Mouse (Mus musculus) MEL-GATA-1-ER (cell line): Measurements from ENCODE around the gene Slc30a10.

Experiments
- DNase-seq: peaks from one replicate; pipeline ENCODE4 v3.0.0-alpha.2; 2012; ENCODE audit warnings: low read depth; ENCODE audit errors: extremely low read depth

The Slc30a10 gene

DNA sequence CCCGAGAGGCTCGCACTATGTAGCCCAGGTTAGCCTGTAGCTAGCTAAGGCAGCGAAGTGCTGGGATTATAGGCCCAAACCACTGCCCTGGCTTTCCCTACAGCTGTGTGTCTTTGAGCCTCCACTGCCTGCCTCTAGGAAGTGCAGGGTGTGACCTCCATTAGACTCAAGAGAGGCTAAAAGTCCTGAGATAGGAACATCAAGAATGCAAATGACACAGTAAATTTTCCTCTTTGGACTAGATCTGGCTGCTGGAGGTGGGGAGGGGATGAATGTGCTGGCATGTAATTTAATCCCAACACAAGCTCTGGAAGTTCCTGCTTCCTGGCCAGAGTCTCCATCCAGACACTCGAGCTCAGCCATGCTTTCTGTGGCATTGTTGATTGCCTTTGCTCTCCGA is 5.4 kb downstream of the Slc30a10 start:
- DNase-seq: no peak

DNA sequence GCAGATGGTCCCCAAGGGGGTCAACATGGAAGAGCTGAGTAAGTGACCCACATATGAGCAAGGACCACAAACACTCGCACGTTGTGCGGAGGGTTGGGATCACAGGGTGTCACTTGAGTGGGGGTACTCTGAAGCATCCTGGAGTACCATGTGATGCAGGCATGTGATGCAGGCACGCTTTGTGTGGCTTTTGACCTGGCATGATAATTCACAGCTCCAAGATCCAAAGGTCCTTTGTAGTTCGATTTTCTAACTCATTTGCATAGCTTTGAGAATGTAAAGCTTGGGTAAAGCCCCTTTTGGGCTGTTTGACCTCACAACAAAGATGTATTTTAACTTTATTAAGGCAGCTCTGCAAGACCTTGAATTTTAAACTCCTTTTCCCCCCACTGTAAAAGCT is 8.2 kb downstream of the Slc30a10 start:
- DNase-seq: no peak

DNA sequence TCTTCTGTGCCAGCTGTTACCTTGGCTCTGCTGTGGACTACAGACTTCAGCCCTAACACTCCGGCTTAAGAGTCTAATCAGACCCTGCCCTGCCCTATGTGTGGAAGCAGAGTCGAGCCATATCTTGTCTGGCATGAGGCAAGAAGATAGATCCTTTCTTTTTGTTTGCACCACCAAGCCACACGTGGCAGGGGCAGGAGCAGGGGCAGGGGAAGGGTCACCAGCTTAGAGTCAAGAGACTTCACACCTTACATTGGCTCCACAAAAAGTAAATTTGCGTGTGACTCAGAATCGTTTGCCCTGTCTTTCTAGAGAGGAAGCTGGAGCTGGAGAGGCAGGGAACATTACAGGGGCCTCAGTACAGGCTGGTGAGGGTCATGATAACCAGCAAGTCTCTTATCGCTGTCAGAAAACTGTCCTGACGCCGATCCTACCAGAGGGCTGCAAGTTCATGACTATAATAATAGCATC is 14.9 kb downstream of the Slc30a10 start:
- DNase-seq: peak; percentile 79

DNA sequence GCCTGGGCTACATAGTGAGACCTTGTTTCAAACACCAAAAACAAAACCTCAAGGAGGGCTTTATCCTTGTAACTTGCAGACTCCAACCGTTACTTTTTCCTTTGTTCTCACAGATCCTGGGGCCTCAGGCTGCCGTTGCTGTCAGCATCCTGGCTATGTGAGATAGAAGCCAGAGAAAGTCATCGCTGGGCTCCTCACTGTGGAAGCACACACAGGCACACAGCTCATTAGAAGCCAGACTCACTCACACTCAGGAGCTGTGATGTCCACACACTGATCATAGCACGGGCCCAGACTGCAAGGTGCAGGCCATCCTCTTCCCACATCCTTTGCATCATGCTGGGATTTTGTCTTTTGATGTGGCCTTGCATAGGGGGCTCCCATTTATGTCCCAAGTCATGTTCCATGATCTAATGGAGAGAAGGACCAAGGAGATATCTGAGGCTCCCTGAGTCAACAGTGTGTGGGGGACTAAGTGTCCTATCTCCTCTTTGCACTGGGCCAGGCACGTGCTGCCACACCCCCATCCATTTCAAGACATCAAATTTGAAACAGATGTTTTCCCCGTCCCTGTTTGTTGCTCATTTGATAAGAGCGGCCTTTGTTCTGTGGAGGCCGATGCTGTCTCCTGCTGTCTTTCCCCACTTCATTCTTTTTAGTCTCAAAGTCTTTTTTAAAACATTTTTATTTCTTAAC is 17.5 kb downstream of the Slc30a10 start:
- peak; percentile 76 for DNase-seq

DNA sequence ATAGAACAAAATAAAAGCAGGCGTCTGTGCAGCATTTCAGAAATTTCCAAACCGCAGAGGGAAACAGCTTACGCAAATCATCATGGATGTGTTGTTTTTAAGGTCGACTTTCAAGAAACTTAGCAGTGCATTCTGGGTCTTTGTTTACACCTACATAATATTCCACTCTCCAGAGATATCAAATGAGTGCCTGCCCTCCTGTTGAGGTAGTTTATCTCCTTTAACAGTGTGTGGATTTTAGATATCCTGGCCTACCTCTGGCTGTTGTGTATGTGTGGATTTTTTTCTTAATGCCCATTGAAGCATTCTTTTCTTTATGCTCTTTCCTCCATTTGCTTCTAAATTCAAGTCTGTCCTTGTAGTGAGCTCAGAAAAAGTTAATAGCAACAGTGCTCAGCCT is 18.1 kb downstream of the Slc30a10 start:
- DNase-seq: no peak

DNA sequence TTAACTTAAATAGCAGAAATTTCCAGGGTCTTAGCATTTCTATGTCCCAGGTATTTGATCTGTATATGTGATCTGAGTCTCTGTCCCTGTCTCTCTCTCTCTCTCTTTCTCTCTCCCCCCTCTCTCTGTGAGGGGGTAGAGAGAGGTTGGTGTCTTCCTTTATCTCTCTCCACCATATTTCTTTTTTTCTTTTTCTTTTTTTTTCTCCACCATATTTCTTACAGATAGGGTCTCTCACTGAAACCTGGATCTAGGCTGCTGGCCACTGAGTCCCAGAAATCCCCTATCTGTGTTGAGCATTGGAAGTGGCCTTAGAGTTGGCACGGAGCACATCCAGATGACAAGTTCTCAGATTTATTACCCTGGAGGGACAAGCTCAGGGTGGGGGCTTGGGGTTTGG is 18.8 kb downstream of the Slc30a10 start:
- peak; percentile 30 for DNase-seq

DNA sequence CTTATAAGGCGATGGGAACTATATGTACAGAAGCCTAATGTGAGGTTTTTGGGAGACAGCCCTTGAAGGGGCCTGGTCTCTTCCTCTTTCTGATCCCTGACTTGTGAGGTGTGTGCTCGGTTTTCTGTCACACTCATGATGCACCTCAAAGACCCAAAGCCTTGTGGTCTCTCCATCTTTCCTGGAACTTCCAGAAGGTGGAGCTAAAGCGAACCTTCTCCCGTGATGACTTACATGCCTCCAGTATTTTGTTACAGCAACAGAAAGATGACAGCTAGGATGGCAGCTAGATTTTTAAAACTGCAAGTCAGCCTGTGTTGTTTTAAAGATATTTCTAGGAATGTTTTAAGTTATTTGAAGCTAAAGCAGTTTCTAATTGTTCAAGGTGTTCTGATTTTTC is 25.2 kb downstream of the Slc30a10 start:
- no peak for DNase-seq

DNA sequence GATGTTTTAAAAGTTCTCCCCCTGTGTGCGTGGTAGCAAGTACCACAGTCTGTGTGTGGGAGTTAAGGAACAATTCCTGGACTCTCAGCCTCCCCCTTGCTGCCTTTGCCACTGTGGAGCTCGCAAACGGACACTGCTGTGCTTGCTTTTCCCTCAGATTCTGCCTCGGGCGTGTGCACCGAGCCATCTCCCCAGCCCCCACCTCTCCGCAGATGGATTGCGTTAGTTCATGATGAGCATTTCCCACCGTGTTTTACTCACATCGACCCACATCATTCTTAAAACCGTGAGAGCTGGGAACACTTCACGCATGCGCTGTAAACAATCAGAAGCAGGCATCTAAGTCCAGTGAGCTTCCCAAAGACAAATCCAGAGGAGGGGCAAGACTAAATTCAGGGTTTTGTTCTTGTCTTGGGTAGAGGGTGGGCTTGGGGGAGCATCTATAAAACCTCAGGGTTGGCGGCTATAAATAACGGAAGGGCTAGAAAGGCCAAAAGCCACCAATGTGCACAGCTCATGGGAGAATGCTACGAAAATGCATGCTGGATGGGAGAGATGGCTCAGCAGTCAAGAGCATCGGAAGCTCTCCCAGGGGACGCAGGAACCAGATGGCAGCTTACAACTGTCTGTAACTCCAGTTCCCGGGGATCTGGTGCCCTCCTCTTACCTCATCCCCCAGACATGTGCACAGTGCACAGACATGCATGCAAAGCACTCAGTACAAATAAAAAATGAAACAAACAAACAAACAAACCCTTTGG is 27.5 kb downstream of the Slc30a10 start:
- DNase-seq: no peak

DNA sequence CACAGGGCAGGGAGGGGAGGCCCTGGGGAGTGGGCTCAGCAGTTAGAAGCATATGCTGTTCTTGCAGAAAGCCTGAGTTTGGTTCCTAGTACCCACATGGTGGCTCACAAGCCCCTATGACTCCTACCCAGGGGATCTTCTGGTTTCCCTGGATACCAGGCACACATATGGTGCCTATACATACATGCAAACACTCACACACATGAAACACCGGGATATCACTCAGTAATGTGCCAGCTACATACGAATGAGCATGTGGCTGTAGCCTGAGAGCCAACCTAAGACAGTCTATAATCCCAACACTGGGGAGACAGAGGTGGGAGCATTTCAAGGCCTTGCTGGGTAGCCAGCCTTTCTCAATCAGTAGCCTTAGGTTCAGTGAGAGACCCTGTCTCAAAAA is 28.1 kb downstream of the Slc30a10 start:
- DNase-seq: no peak

DNA sequence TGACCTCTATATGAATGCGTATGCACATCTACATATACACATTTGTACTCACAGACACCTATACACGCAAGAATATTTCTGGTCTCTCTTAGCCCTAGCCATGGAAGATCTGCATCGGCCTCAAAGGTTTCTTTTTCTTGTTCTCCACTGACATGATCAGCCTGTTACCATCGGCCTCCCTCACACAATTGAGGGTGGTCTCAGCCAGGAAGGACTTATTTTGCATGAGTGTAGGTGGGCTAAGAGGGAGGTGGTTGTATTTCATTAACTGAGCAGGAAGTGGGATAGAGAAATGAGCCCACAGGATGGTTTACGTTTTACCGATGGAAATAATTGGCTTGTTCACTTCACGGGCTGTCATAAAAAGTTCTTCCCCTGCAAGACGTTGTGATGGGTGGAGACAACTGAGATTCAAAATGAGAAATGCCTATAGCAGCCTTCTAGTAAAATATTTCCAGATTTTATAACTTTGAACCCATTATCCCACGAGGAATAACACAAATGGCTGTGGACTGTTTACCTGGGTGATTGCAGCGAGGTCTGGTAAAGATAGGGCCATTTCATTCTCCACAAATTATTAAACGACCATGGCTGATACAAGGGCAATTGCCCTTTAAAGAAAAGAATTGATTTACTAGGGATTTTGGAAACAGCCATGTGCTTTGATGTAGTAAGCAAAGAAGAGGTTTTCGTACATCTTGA is 28.9 kb downstream of the Slc30a10 start:
- DNase-seq: no peak

DNA sequence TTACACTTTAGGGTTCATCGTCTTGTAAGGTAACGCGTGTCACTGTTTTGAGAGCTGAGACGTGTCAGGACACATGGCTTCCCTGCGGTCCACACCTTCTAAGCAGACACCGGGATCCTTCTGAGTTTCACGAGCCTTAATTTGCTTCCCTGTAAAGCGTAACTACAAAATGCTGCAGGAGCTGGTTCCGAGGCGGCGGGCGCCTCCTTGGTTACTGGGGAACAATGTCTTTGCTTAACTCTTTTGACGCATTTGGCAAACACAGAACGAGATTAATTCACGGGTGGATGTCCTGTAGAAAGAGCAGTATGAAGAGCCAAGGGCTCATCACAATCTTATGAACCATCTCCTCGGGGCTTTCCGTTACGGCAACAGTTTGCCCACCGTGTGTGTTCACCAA is 29.6 kb downstream of the Slc30a10 start:
- DNase-seq: no peak

DNA sequence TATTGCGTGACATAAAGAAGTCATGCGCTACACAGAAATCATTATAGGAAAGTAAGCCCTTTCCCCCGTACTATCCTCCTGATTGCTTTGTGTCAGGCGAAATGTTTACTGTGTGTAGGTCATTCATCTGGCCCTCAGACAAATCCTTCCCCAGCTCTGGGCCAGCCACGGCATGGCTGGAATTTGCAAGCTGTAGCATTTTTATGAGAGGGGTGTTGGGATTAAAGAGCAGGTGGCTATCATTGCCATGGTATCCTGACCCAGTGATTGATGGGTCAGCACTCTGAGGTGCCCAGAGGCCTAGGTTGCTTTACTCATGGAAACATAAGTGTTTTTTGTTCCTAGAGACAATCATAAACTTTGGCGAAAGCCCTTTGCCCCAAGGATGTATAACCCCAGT is 35.2 kb downstream of the Slc30a10 start:
- no peak for DNase-seq

DNA sequence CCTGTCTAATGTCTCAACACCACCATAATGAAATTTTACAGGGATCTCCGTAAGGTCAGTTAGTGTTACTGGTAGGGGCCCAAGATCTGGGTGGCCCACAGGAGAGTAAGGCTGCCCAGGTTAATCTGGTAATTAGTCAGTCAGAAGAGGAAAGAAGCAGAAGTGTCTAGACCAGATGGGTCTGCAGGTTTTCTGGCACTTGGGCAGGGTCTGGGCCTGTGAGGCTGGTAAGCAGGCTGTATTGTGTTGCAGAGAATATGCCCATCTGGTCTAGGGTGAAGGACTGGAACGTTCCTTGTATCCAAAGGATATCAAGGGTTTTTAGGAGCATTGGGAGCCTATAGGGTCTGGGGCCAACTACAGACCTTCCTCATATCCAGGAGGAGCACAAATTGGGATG is 36.0 kb downstream of the Slc30a10 start:
- no peak for DNase-seq

DNA sequence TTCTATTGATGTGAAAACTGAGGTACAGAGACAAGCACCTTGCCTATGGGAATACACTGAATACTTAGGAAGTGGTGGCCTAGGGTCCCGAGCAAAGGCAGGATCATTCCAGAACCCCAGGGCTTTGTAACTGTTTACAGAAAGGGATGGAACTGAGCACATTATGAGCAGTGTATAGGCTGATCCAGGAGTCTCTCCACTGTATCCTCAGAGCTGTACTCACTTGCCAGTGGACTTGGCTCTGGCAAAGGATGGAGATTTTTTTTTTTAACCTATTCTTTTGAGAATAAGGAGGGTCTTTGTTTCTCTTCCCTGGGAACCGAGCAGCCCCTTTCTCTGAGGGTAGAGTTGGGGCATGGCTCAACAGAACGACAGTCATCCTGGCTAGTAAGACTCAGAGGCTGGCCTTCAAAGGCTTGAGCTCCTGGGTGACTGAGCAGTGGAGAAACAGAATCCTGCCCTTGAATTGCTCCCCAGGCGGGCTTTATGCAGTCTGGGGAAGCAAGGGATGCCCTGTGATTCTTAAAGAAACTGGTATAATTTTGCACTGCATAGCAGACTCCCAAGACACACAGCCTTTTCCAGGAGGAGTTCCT is 38.9 kb downstream of the Slc30a10 start:
- DNase-seq: no peak

DNA sequence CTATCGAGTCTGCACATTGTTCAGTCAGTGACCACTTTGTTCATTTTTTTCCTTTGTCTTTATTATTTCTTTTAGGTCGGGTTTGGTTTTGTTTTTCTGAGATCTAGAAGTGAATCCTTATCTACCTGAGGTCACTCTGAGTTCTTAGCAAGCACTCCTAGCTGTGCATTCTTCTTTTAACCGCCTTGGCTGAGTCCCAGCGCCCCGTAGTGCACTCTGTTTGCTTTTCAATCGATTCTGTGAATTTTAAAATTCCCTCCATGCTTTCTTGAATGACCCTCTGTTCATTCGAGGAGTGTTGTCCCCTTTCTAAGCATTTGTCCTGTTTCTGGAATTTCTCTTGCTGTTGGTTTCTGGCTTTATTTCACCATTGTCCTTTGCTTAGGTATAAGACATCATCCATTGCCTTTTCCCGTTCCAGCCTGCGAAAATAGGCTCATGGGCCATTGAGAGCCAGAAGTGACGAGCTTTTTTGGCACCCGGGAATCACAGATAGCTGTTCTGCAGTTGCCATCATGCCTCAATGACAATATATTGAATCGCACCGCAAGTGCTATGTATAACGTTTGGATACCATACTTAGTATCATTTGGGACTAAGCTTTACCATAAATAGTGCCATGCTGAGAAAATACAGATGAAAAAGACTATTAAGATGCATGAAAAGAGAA is 42.3 kb downstream of the Slc30a10 start:
- no peak for DNase-seq

DNA sequence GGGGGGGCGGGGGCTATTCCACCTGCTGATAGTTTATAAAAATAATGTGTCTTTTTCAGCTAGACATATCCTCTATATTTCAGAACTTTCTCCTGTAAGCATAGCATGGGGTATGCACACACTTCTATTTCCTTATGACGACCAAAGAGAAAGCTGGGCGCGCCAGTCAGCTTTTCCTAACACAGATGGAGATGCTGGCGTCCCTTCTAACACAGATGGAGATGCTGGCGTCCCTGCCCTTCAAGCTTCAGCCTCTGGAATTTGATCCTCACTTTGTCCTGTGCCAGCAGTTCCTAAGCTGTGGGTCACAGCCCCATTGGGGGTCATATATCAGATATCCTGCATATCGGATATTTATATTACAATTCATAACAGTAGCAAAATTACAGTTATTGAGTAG is 46.0 kb downstream of the Slc30a10 start:
- DNase-seq: no peak

DNA sequence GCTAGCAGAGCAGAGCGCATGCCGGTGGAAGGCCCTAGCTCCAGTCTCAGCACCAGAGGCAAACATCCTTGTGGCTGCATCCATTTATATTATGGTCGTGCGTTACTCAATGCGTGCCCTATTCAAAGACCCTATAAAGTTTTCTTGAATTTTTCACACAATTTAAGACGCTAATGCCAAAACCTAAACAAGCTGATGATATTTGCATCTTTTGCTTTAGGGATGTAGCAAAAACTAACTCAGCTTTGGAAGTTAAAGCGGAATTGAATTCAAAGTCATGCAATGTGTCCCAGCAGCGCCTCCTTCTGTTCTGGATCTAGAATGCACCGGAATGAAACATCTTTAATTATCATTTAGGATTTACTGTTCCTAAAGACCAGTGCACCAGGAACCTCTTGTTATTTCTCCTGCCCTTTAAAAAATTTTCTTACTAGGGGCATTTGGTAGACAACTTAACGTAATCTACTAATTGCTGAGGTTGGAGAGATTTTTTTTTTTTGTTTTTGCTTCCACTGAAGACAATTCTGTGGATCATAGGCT is 47.2 kb downstream of the Slc30a10 start:
- DNase-seq: peak; percentile 47

DNA sequence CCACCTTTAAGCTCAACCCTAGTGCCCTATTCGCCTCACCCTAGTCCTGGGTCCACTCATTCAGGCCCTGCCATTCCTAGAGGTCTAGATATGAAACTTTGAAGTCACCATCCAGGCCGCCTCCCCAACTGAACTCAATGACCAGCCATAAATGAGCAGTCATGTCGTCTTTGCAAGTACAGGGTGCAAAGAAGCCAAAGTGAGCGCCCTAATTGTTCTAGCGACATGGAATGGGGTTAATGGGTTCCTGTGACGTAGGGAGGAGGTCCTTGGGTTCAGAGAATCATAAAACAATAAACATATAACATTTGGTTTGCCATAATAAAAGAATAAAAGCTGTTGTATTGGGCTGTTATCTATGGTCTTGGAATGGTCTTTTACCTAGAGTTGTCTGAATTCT is 47.9 kb downstream of the Slc30a10 start:
- no peak for DNase-seq

DNA sequence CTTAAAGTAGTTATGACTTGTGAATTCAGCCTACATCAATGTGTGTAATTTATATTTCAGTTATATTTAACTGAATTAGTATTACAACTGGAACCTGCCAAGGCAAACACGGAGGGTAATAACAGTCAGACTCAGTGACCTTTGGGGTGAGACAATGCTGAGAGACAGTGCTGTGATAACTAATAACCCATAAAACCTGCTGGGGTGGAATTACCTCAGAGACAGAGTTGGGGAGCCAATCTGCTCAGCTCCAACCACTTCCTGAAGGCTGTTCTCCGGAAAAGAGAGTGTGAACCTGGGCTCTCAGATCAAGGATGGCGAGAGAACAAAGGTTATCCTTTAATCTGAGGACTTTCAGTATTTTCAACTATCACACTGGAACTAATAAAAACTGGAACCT is 54.4 kb downstream of the Slc30a10 start:
- no peak for DNase-seq

DNA sequence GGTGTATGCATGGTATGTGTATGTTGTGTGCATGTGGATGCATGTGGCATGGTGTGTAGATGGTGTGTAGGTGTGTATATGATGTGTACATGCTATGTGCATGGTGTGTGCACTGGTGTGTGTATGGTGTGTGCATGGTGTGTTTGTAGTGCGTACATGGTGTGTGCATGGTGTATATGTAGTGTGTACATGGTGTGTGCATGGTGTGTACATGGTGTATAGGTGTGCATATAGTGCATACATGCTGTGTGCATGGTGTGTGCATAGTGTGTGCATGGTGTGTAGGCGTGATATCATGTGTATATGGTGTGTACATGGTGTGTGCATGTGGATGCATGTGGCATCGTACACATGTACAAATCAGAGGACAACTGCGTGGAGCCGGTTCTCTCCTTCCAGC is 56.7 kb downstream of the Slc30a10 start:
- no peak for DNase-seq

DNA sequence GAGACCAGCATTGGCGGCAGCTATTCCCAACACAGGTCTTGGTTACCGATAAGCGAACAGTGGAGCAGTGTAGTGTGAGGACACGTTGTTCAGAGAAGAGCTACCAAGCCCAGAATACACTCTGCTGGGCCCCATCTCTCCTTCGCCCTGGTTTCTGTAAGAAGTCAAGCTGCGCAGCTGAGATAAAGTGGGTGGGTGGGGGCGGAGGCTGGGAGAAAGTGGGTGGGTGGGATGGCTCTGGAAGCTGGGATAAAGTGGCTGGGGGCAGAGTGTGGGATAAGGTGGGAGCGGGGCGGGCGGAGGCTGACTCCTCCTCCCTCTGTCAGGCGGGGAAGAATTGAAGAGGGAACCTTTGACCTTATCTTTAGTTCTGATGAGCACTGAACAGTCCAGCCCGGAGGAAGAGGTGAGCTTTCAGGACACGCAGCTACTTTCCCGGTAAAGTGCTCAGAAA is 60.9 kb downstream of the Slc30a10 start:
- peak; percentile 56 for DNase-seq
